Mouse (Mus musculus): Measurements from ENCODE around the gene 4921507P07Rik.
"Not testable (repeated sequence)": the region's sequence is repeated elsewhere in the genome, so short reads cannot be mapped to it uniquely, and the experiment has no call there.

Gene 4921507P07Rik

GRCm38 (mm10) chr6:50596301-50597211 lies at the start of gene 4921507P07Rik:
Gene 4921507P07Rik, minus strand, starts transcription at chr6:50596632.
- peak; percentile 92 to 94 for DNase-seq (ENCODE audit: low spot score in 2 of 2)

GRCm38 (mm10) chr6:50644701-50645100 lies 48.3 kb upstream of the 4921507P07Rik start:
- no peak for DNase-seq (ENCODE audit: low spot score in 2 of 2)

- no peak for DNase-seq (ENCODE audit: low spot score in 2 of 2)
Observed at GRCm38 (mm10) chr6:50641898-50642297, 45.5 kb upstream of the 4921507P07Rik start.

- no peak for DNase-seq (ENCODE audit: low spot score in 2 of 2)
Observed at GRCm38 (mm10) chr6:50640377-50640776, 43.9 kb upstream of the 4921507P07Rik start.

- DNase-seq (ENCODE audit: low spot score in 2 of 2), result no peak
Observed at GRCm38 (mm10) chr6:50639656-50640055, 43.2 kb upstream of the 4921507P07Rik start.

- DNase-seq (ENCODE audit: low spot score in 2 of 2), result not testable (repeated sequence)
Observed at GRCm38 (mm10) chr6:50626170-50626569, 29.7 kb upstream of the 4921507P07Rik start.

GRCm38 (mm10) chr6:50618273-50618672 lies 21.8 kb upstream of the 4921507P07Rik start:
- not testable (repeated sequence) for DNase-seq (ENCODE audit: low spot score in 2 of 2)

- DNase-seq (ENCODE audit: low spot score in 2 of 2), result no peak
Observed at GRCm38 (mm10) chr6:50601620-50602019, 5.2 kb upstream of the 4921507P07Rik start.

- no peak for DNase-seq (ENCODE audit: low spot score in 2 of 2)
Observed at GRCm38 (mm10) chr6:50598560-50598959, 2.1 kb upstream of the 4921507P07Rik start.

GRCm38 (mm10) chr6:50594372-50594771 lies 2.1 kb downstream of the 4921507P07Rik start:
- no peak for DNase-seq (ENCODE audit: low spot score in 2 of 2)

- DNase-seq (ENCODE audit: low spot score in 2 of 2), result no peak
Observed at GRCm38 (mm10) chr6:50593334-50593845, 3.0 kb downstream of the 4921507P07Rik start.

GRCm38 (mm10) chr6:50590234-50590633 lies 6.2 kb downstream of the 4921507P07Rik start:
- no peak for DNase-seq (ENCODE audit: low spot score in 2 of 2)

- DNase-seq (ENCODE audit: low spot score in 2 of 2), result no peak
Observed at GRCm38 (mm10) chr6:50588251-50588650, 8.2 kb downstream of the 4921507P07Rik start.

GRCm38 (mm10) chr6:50587412-50587811 lies 9.0 kb downstream of the 4921507P07Rik start:
- DNase-seq (ENCODE audit: low spot score in 2 of 2), result no peak

- no peak for DNase-seq (ENCODE audit: low spot score in 2 of 2)
Observed at GRCm38 (mm10) chr6:50586316-50586715, 10.1 kb downstream of the 4921507P07Rik start.

GRCm38 (mm10) chr6:50585733-50586132 lies 10.7 kb downstream of the 4921507P07Rik start:
- no peak for DNase-seq (ENCODE audit: low spot score in 2 of 2)

GRCm38 (mm10) chr6:50571661-50572060 lies 24.8 kb downstream of the 4921507P07Rik start:
- no peak for DNase-seq (ENCODE audit: low spot score in 2 of 2)

- no peak for DNase-seq (ENCODE audit: low spot score in 2 of 2)
Observed at GRCm38 (mm10) chr6:50566997-50567255, 29.5 kb downstream of the 4921507P07Rik start.

- peak; percentile 98 to 99 for DNase-seq (ENCODE audit: low spot score in 2 of 2)
Observed at GRCm38 (mm10) chr6:50566141-50566996, 30.1 kb downstream of the 4921507P07Rik start, which contains the start of gene Cycs. Gene Cycs, minus strand, starts transcription at chr6:50566538.

GRCm38 (mm10) chr6:50563651-50564050 lies 32.8 kb downstream of the 4921507P07Rik start:
- DNase-seq (ENCODE audit: low spot score in 2 of 2), result no peak

GRCm38 (mm10) chr6:50562421-50562820 lies 34.0 kb downstream of the 4921507P07Rik start:
- DNase-seq (ENCODE audit: low spot score in 2 of 2), result no peak

- DNase-seq (ENCODE audit: low spot score in 2 of 2), result no peak
Observed at GRCm38 (mm10) chr6:50560776-50561175, 35.7 kb downstream of the 4921507P07Rik start.
